Mouse (Mus musculus) forebrain, embryonic 15.5 days (tissue): ENCODE results near the gene Cdc42bpb. TPM values are rescaled to one million over a fixed set of nuclear protein-coding genes. Genes with fewer than 3 reads are reported as not detected.
A peak's percentile ranks its signal among the peaks of the same experiment; 100 is the strongest.

Experiments
- ATAC-seq: fragments of 200-750 bp; cut with Nextera tagmentation; replicated peaks from 2 replicates; pipeline ENCODE4 v1.8.0; 2017; ENCODE audit warnings: mild to moderate bottlenecking, moderate TSS enrichment, moderate library complexity
- H3K27ac ChIP-seq: fragments of 300-500 bp; sonication (generic); replicated peaks from 2 replicates; pipeline ENCODE4 v1.5.1; 2015; ENCODE audit warnings: mild to moderate bottlenecking, inconsistent platforms
- H3K27me3 ChIP-seq: fragments of 300-500 bp; sonication (generic); 2 replicates; pipeline ENCODE4 v1.6.1; 2015; ENCODE audit warnings: inconsistent platforms
- H3K36me3 ChIP-seq: fragments of 300-500 bp; sonication (generic); 2 replicates; pipeline ENCODE4 v1.6.1; 2015; ENCODE audit warnings: mild to moderate bottlenecking, inconsistent platforms
- H3K4me1 ChIP-seq: fragments of 300-500 bp; sonication (generic); 2 replicates; pipeline ENCODE4 v1.6.1; 2015; ENCODE audit warnings: inconsistent platforms
- H3K4me2 ChIP-seq: fragments of 300-500 bp; sonication (generic); replicated peaks from 2 replicates; pipeline ENCODE4 v1.6.1; 2015; ENCODE audit warnings: mild to moderate bottlenecking, inconsistent platforms
- H3K4me3 ChIP-seq: fragments of 300-500 bp; sonication (generic); 2 replicates; pipeline ENCODE4 v1.5.1; 2015; ENCODE audit warnings: mild to moderate bottlenecking, inconsistent platforms
- H3K9ac ChIP-seq: fragments of 300-500 bp; sonication (generic); replicated peaks from 2 replicates; pipeline ENCODE4 v1.6.1; 2015; ENCODE audit warnings: mild to moderate bottlenecking, inconsistent platforms
- H3K9me3 ChIP-seq: fragments of 300-500 bp; sonication (generic); 2 replicates; pipeline ENCODE4 v1.6.1; 2016; ENCODE audit warnings: inconsistent platforms
- WGBS: fragments of 180-500 bp; shearing (Covaris S2); methylation state at CpG from one replicate; pipeline ENCODE4 v1.1.7; 2015; ENCODE audit warnings: mixed read lengths; 5-methylcytosine and 5-hydroxymethylcytosine counted together
- polyA plus RNA-seq: library from polyadenylated mRNA; unstranded; fragments of >200 nt; fragmentation: Nextera tagmentation; extraction: Ambion mirVana; gene quantifications from 2 replicates; pipeline ENCODE4 v1.2.1, GENCODE M21; 2015

Cdc42bpb gene
- polyA plus RNA-seq, 1 experiment from 2014 or later, result 35.5 TPM

- Histone ChIP-seq H3K9me3 (no peaks in the 10 kb centered on the region), H3K4me2 (no peak overlapping the region), H3K9ac (no peak overlapping the region), H3K36me3 (no peaks in the 10 kb centered on the region), H3K27ac (no peak overlapping the region), H3K4me1 (peaks cover 26% of the 10 kb centered on the region), H3K4me3 (no peak overlapping the region), H3K27me3 (no peaks in the 10 kb centered on the region)
- 85% methylated on average over 16 of the region's 16 CpGs for WGBS
- no peak for ATAC-seq
Observed at GRCm38 (mm10) chr12:111360671-111361070, 16.8 kb downstream of the Cdc42bpb start.

GRCm38 (mm10) chr12:111356216-111356615 lies 21.3 kb downstream of the Cdc42bpb start:
- Histone ChIP-seq H3K4me2 (no peak overlapping the region), H3K27ac (no peak overlapping the region), H3K9ac (no peak overlapping the region), H3K36me3 (no peaks in the 10 kb centered on the region), H3K9me3 (no peaks in the 10 kb centered on the region), H3K4me3 (no peak overlapping the region), H3K4me1 (peaks cover 51% of the 10 kb centered on the region), H3K27me3 (no peaks in the 10 kb centered on the region)
- 85% methylated on average over 8 of the region's 8 CpGs for WGBS
- no peak for ATAC-seq

GRCm38 (mm10) chr12:111354142-111354541 lies 23.4 kb downstream of the Cdc42bpb start:
- Histone ChIP-seq H3K27me3 (no peaks in the 10 kb centered on the region), H3K27ac (peak overlapping the region; percentile 50; the same call in 1 of the 2 replicates), H3K36me3 (no peaks in the 10 kb centered on the region), H3K4me3 (no peak overlapping the region), H3K4me1 (peaks cover 51% of the 10 kb centered on the region), H3K4me2 (no peak overlapping the region), H3K9ac (no peak overlapping the region), H3K9me3 (no peaks in the 10 kb centered on the region)
- WGBS, result 75% methylated on average over 5 of the region's 5 CpGs
- no peak for ATAC-seq

- Histone ChIP-seq H3K36me3 (no peaks in the 10 kb centered on the region), H3K9me3 (no peaks in the 10 kb centered on the region), H3K4me2 (no peak overlapping the region), H3K9ac (no peak overlapping the region), H3K4me3 (no peak overlapping the region), H3K4me1 (peaks cover 53% of the 10 kb centered on the region), H3K27ac (peak overlapping the region; percentile 50), H3K27me3 (no peaks in the 10 kb centered on the region)
- WGBS, result 47% methylated on average over 15 of the region's 15 CpGs
- ATAC-seq, result peak; percentile 55
Observed at GRCm38 (mm10) chr12:111353439-111353915, 24.0 kb downstream of the Cdc42bpb start.

- Histone ChIP-seq H3K36me3 (no peaks in the 10 kb centered on the region), H3K27ac (peak overlapping the region; percentile 15; the same call in 1 of the 2 replicates), H3K4me1 (peaks cover 48% of the 10 kb centered on the region), H3K9ac (no peak overlapping the region), H3K4me2 (no peak overlapping the region), H3K27me3 (no peaks in the 10 kb centered on the region), H3K9me3 (no peaks in the 10 kb centered on the region), H3K4me3 (no peak overlapping the region)
- WGBS, result 91% methylated on average over 11 of the region's 11 CpGs
- ATAC-seq, result no peak
Observed at GRCm38 (mm10) chr12:111353008-111353407, 24.5 kb downstream of the Cdc42bpb start.

- Histone ChIP-seq H3K27ac (no peak overlapping the region), H3K4me3 (no peak overlapping the region), H3K4me1 (peaks cover 44% of the 10 kb centered on the region), H3K36me3 (no peaks in the 10 kb centered on the region), H3K9me3 (no peaks in the 10 kb centered on the region), H3K4me2 (no peak overlapping the region), H3K27me3 (no peaks in the 10 kb centered on the region), H3K9ac (no peak overlapping the region)
- 85% methylated on average over 10 of the region's 10 CpGs for WGBS
- ATAC-seq, result no peak
Observed at GRCm38 (mm10) chr12:111352520-111352919, 25.0 kb downstream of the Cdc42bpb start.

GRCm38 (mm10) chr12:111349540-111350231 lies 27.8 kb downstream of the Cdc42bpb start:
- no peak for ATAC-seq
- 94% methylated on average over 15 of the region's 15 CpGs for WGBS
- Histone ChIP-seq H3K4me3 (no peak overlapping the region), H3K4me2 (no peak overlapping the region), H3K27ac (no peak overlapping the region), H3K9ac (no peak overlapping the region), H3K9me3 (no peaks in the 10 kb centered on the region), H3K4me1 (peaks cover 26% of the 10 kb centered on the region), H3K27me3 (no peaks in the 10 kb centered on the region), H3K36me3 (no peaks in the 10 kb centered on the region)

- no peak overlapping the region for H3K4me3 ChIP-seq
- H3K9ac ChIP-seq, result no peak overlapping the region
- no peaks in the 10 kb centered on the region for H3K27me3 ChIP-seq
- H3K27ac ChIP-seq, result no peak overlapping the region
- H3K9me3 ChIP-seq, result no peaks in the 10 kb centered on the region
- 90% methylated on average over 1 of the region's 1 CpGs for WGBS
- H3K4me2 ChIP-seq, result no peak overlapping the region
- peaks cover 16% of the 10 kb centered on the region; the same call in 1 of the 2 replicates for H3K36me3 ChIP-seq
- ATAC-seq, result no peak
- H3K4me1 ChIP-seq, result 0 out of 2 replicates have a peak, but pooled peaks cover 3% of the 10 kb centered on the region
Observed at GRCm38 (mm10) chr12:111343956-111344355, 33.6 kb downstream of the Cdc42bpb start.

GRCm38 (mm10) chr12:111340692-111341091 lies 36.8 kb downstream of the Cdc42bpb start:
- ATAC-seq, result no peak
- Histone ChIP-seq H3K27ac (no peak overlapping the region), H3K27me3 (no peaks in the 10 kb centered on the region), H3K36me3 (peaks cover 28% of the 10 kb centered on the region; the same call in 1 of the 2 replicates), H3K9me3 (no peaks in the 10 kb centered on the region), H3K4me1 (no peaks in the 10 kb centered on the region), H3K9ac (no peak overlapping the region), H3K4me2 (no peak overlapping the region), H3K4me3 (no peak overlapping the region)
- WGBS, result 87% methylated on average over 7 of the region's 7 CpGs

GRCm38 (mm10) chr12:111337864-111338354 lies 39.6 kb downstream of the Cdc42bpb start:
- Histone ChIP-seq H3K9me3 (no peaks in the 10 kb centered on the region), H3K27ac (no peak overlapping the region), H3K4me2 (no peak overlapping the region), H3K4me3 (no peak overlapping the region), H3K27me3 (no peaks in the 10 kb centered on the region), H3K4me1 (peaks cover 6% of the 10 kb centered on the region; the same call in 1 of the 2 replicates), H3K9ac (no peak overlapping the region), H3K36me3 (peaks cover 39% of the 10 kb centered on the region; the same call in 1 of the 2 replicates)
- 84% methylated on average over 15 of the region's 15 CpGs for WGBS
- ATAC-seq, result no peak

GRCm38 (mm10) chr12:111333020-111333605 lies 44.4 kb downstream of the Cdc42bpb start:
- Histone ChIP-seq H3K4me3 (no peak overlapping the region), H3K27me3 (no peaks in the 10 kb centered on the region), H3K36me3 (peaks cover 26% of the 10 kb centered on the region), H3K4me1 (peaks cover 11% of the 10 kb centered on the region; the same call in 1 of the 2 replicates), H3K9me3 (no peaks in the 10 kb centered on the region), H3K27ac (no peak overlapping the region), H3K9ac (no peak overlapping the region), H3K4me2 (no peak overlapping the region)
- ATAC-seq, result peak; percentile 35; the same call in 1 of the 2 replicates
- 63% methylated on average over 15 of the region's 15 CpGs for WGBS

GRCm38 (mm10) chr12:111332443-111332842 lies 45.1 kb downstream of the Cdc42bpb start:
- Histone ChIP-seq H3K9me3 (no peaks in the 10 kb centered on the region), H3K4me3 (no peak overlapping the region), H3K4me2 (no peak overlapping the region), H3K9ac (no peak overlapping the region), H3K36me3 (peaks cover 31% of the 10 kb centered on the region), H3K27me3 (no peaks in the 10 kb centered on the region), H3K4me1 (peaks cover 11% of the 10 kb centered on the region; the same call in 1 of the 2 replicates), H3K27ac (no peak overlapping the region)
- WGBS, result 90% methylated on average over 11 of the region's 11 CpGs
- no peak for ATAC-seq
